Mouse (Mus musculus) intestine, embryonic 16.5 days (tissue): ENCODE data around the gene Primpol. TPM values are rescaled to one million over a fixed set of nuclear protein-coding genes. Genes with fewer than 3 reads are reported as not detected.
A peak's percentile ranks its signal among the peaks of the same experiment; 100 is the strongest.

ENCODE experiments used
- ATAC-seq: fragments of 200-750 bp; cut with Nextera tagmentation; 2 replicates; pipeline ENCODE4 v1.8.0; 2017; ENCODE audit warnings: moderate TSS enrichment, moderate library complexity
- H3K27ac ChIP-seq: fragments of 300-500 bp; sonication (generic); 2 replicates; pipeline ENCODE4 v1.5.1; 2014; ENCODE audit warnings: mild to moderate bottlenecking, low read length
- H3K27me3 ChIP-seq: fragments of 300-500 bp; sonication (generic); replicated peaks from 2 replicates; pipeline ENCODE4 v1.6.1; 2014; ENCODE audit warnings: low read length, control low read depth, mixed read lengths; ENCODE audit not compliant: control insufficient read depth, insufficient read depth
- H3K36me3 ChIP-seq: fragments of 300-500 bp; sonication (generic); 2 replicates; pipeline ENCODE4 v1.6.1; 2014; ENCODE audit warnings: low read length, control low read depth; ENCODE audit not compliant: control insufficient read depth, insufficient read depth
- H3K4me1 ChIP-seq: fragments of 300-500 bp; sonication (generic); 2 replicates; pipeline ENCODE4 v1.6.1; 2014; ENCODE audit warnings: low read length, control low read depth, mixed read lengths; ENCODE audit not compliant: control insufficient read depth, insufficient read depth
- H3K4me2 ChIP-seq: fragments of 300-500 bp; sonication (generic); 2 replicates; pipeline ENCODE4 v1.6.1; 2014; ENCODE audit warnings: low read depth, low read length, control low read depth
- H3K4me3 ChIP-seq: fragments of 300-500 bp; sonication (generic); 2 replicates; pipeline ENCODE4 v1.5.1; 2014; ENCODE audit warnings: mild to moderate bottlenecking, low read length
- H3K9ac ChIP-seq: fragments of 300-500 bp; sonication (generic); 2 replicates; pipeline ENCODE4 v1.6.1; 2014; ENCODE audit warnings: low read depth, low read length
- H3K9me3 ChIP-seq: fragments of 300-500 bp; sonication (generic); 2 replicates; pipeline ENCODE4 v1.6.1; 2016; ENCODE audit warnings: low read length, control low read depth; ENCODE audit not compliant: control insufficient read depth
- WGBS: fragments of 180-500 bp; shearing (Covaris S2); extraction: QIAGEN DNeasy Blood & Tissue Kit; methylation state at CpG from one replicate; pipeline ENCODE4 v1.1.7; 2014; 5-methylcytosine and 5-hydroxymethylcytosine counted together
- polyA plus RNA-seq: library from polyadenylated mRNA; unstranded; fragments of >200 nt; fragmentation: Nextera tagmentation; extraction: Ambion mirVana; gene quantifications from 2 replicates; pipeline ENCODE4 v1.2.1, GENCODE M21; 2015

Primpol gene
- 12.8 and 15.2 TPM in 2 replicates for polyA plus RNA-seq

DNA sequence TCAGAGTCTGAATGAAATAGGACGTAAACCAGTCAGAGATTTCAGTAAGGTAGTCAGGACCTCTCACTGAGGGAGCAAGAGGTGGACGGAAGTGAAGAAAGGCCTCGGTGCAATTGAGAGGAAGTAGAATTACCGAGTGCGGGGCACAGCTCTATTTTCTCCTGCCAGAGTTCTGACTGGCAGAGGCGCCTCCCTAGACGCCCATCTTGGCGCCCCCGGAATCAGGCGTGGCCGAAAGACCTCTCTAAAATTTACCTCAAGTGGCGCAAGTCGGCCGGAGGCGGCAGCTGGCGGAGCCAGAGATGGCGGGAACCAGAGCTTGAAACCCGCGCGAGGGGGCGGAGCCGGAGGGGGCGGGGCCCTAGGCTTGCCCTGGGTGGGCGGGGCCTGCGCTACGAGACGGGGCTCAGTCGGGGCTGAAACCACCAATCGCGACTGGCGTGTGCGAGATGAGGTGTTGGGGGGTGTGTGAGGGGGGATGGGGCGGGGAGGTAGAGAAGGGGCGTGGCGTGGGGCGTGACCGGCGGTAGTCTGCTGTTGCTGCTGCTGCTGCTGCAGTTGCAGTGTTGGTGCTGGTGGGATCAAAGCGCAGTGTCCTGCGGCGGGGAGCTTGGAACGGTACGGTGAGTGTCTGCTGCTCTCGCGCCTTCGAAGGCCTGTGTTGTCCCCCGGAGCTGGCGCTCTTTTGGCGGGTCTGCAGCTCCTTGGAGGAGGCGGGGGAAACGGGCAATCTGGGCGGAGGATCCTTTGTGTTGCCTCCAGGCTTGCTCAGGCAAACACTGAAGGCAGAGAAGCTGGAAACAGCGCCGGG, at the start of gene Primpol, which contains the start of gene Casp3:
TSS of gene Primpol (minus strand) at position 334 of the 811 bp plus-strand sequence.
TSS of gene Casp3 (plus strand) at position 413 of the 811 bp plus-strand sequence.
- Histone ChIP-seq H3K36me3 (no peaks in the 10 kb centered on the region), H3K27ac (peak within 1 kb of the TSS; percentile 90), H3K27me3 (no peaks in the 10 kb centered on the region), H3K9me3 (no peaks in the 10 kb centered on the region), H3K4me3 (peak within 1 kb of the TSS; percentile 87), H3K4me1 (peaks cover 10% of the 10 kb centered on the region; the same call in 1 of the 2 replicates), H3K9ac (peak within 1 kb of the TSS; percentile 85), H3K4me2 (peak within 1 kb of the TSS; percentile 95)
- peak; percentile 97 for ATAC-seq
- WGBS: under 1% methylated on average over 54 of the region's 54 CpGs

DNA sequence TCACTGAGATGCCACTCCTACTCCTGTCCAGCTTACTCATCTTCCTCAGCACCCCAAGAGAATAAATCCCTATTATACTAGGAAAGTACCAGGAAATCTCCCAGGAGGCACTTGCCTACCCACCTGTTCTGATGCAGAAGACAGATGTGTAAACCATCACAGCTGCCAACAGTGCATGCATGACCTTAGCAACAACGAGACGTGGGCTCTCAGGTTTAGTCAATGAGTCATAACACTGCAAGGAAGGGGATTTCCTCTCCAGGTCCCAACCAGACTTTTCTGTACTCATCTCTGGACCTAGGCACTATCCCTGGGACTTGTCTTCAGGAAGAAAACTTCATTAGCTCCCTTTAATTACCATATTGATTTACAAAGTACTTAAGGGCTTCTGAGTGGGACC, 38.9 kb upstream of the Primpol start:
- Histone ChIP-seq H3K4me1 (no peaks in the 10 kb centered on the region), H3K9me3 (no peaks in the 10 kb centered on the region), H3K36me3 (no peaks in the 10 kb centered on the region), H3K4me3 (no peak overlapping the region), H3K27me3 (no peaks in the 10 kb centered on the region), H3K9ac (no peak overlapping the region), H3K27ac (no peak overlapping the region), H3K4me2 (no peak overlapping the region)
- WGBS: 65% methylated on average over 2 of the region's 2 CpGs
- ATAC-seq: no peak

DNA sequence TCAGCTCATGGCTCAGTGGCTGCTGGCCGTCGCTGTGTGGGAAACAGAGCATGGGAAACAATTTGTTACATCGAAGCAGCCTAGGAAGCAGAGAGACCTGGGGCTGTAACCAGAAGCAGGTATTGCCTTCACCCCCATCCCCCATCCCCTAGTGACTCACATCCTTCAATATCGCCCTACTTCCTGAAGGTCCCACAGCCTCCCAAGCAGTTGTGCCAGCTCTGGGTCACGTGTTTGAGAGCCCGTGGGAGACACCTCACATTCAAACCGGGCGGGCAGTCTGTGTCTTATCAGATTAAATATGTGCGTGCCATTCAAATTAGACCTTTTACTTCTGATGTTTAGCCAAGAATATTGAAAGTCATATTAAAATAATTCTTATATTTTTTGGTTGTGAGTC, 34.9 kb upstream of the Primpol start:
- H3K27me3 ChIP-seq: no peaks in the 10 kb centered on the region
- 72% methylated on average over 9 of the region's 9 CpGs for WGBS
- no peak overlapping the region for H3K4me3 ChIP-seq
- no peaks in the 10 kb centered on the region for H3K4me1 ChIP-seq
- no peak overlapping the region for H3K9ac ChIP-seq
- H3K4me2 ChIP-seq: no peak overlapping the region
- no peak overlapping the region for H3K27ac ChIP-seq
- H3K9me3 ChIP-seq: no peaks in the 10 kb centered on the region
- no peak for ATAC-seq
- H3K36me3 ChIP-seq: no peaks in the 10 kb centered on the region

DNA sequence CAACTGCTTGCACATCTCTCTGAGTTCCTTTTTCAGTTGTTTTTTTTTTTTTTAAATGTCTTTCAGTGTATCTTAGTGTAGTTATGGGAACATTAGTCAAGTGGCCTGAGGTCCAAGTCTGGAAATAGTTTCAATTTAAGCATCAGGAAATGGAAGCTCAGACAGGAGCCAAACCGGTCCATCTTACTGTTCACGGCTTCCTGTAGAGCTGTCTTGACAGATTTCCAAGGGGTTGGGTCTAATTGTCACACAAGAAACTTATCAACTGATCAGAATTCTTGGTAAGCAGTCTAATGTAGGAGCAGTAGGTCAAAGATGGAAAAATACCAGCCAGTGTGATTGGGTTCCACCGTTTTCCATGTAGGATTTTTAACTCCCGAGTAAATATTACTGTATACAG, 31.4 kb upstream of the Primpol start:
- H3K4me1 ChIP-seq: no peaks in the 10 kb centered on the region
- H3K27me3 ChIP-seq: no peaks in the 10 kb centered on the region
- no peak overlapping the region for H3K4me2 ChIP-seq
- H3K9me3 ChIP-seq: no peaks in the 10 kb centered on the region
- no peaks in the 10 kb centered on the region for H3K36me3 ChIP-seq
- ATAC-seq: no peak
- WGBS: 80% methylated on average over 4 of the region's 4 CpGs
- H3K9ac ChIP-seq: no peak overlapping the region
- no peak overlapping the region for H3K4me3 ChIP-seq
- H3K27ac ChIP-seq: no peak overlapping the region

DNA sequence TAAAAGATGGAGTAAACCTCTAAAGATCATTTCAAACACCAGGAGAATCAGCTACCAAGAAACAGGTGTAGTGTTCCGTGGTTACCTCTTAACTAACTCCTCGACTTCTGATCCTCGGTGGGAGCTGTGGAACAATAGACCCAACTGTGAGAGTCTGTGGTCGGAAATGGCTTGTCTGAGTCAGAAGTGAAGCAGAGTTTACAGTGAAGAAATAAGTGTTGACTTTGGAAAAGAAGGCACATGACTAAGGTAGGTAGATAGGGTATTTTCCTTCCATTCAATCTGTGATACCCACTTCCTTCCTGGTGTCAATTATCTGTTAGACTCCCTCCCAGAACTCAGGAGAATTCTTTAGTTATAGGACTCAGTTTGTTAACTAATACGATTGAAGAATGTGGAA, 24.3 kb upstream of the Primpol start:
- Histone ChIP-seq H3K4me2 (no peak overlapping the region), H3K4me1 (peaks cover 4% of the 10 kb centered on the region), H3K27me3 (no peaks in the 10 kb centered on the region), H3K9ac (no peak overlapping the region), H3K36me3 (peaks cover 5% of the 10 kb centered on the region), H3K27ac (no peak overlapping the region), H3K4me3 (no peak overlapping the region), H3K9me3 (no peaks in the 10 kb centered on the region)
- ATAC-seq: no peak
- WGBS: 81% methylated on average over 5 of the region's 5 CpGs

DNA sequence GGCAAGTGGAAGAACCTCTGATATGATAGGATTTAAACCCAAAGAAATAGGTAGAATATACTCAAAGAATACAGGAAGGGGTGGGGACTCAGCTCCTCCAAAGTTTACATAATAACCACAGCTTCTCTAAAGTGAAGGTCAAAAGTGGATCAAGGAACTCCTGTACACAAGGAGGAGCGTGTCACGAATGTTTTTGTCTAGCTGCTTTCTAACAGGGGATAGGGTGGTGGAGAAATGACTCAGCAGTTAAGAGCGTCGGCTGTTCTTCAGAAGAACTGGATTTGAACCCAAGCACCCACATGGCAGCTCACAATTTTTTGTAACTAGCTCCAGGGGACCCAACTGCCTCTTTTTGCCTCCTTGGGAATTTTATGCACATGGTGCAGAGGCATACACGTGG, 22.8 kb upstream of the Primpol start:
- H3K9ac ChIP-seq: no peak overlapping the region
- H3K4me3 ChIP-seq: no peak overlapping the region
- H3K27me3 ChIP-seq: no peaks in the 10 kb centered on the region
- no peaks in the 10 kb centered on the region for H3K9me3 ChIP-seq
- no peak overlapping the region for H3K27ac ChIP-seq
- H3K4me1 ChIP-seq: peaks cover 4% of the 10 kb centered on the region
- no peak for ATAC-seq
- WGBS: 73% methylated on average over 5 of the region's 5 CpGs
- H3K4me2 ChIP-seq: no peak overlapping the region
- peaks cover 17% of the 10 kb centered on the region for H3K36me3 ChIP-seq

DNA sequence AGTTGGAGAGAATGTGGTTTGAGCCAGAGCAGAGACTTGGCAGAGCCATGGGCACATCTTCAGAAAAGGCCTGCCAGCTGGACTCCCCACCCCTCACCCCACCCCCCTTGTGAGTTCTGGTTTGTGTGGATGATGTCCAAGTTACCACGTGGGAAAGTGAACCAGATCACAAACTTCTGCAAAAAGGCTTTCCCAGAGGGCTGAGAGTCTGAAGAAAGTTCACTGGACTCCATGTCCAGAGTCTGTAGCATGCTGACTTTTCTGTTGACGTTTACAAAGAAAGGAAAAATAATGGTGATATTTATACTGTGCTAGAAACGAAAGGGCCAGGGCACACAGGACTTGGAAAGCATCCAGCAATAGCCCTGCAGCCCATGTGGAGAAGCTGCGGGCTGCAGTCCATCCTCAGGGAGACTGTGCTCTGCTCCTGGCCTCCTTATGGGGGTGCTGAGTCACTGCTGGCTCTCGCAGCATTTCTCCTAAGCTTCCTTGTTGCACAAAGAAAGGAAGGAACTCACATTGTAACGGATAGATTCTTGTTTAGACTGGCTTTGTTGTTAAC, 22.1 kb upstream of the Primpol start:
- WGBS: 39% methylated on average over 6 of the region's 6 CpGs
- no peak overlapping the region for H3K4me3 ChIP-seq
- peaks cover 4% of the 10 kb centered on the region for H3K4me1 ChIP-seq
- H3K36me3 ChIP-seq: peaks cover 17% of the 10 kb centered on the region
- peak; percentile 85 for ATAC-seq
- H3K9ac ChIP-seq: no peak overlapping the region
- H3K4me2 ChIP-seq: no peak overlapping the region
- peak overlapping the region; percentile 28; the same call in 1 of the 2 replicates for H3K27ac ChIP-seq
- H3K9me3 ChIP-seq: no peaks in the 10 kb centered on the region
- H3K27me3 ChIP-seq: no peaks in the 10 kb centered on the region

DNA sequence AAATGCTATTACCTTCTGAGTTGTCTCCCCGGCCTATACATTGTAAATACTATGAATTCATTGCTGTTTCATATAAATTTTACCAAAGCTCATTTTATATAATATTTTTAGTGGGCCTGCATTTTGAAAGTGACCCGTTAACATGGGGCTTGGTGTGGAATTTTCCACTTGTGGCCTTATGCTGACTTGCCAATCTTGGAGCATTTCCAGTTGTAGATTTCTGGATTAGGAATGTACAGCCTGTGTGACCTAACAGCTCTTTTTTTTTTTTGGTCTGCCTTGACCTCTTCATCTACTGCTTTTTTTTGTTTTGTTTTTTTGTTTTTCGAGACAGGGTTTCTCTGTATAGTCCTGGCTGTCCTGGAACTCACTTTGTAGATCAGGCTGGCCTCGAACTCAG, 13.9 kb upstream of the Primpol start:
- Histone ChIP-seq H3K9ac (no peak overlapping the region), H3K4me1 (no peaks in the 10 kb centered on the region), H3K4me2 (no peak overlapping the region), H3K36me3 (peaks cover 9% of the 10 kb centered on the region; the same call in 1 of the 2 replicates), H3K27me3 (no peaks in the 10 kb centered on the region), H3K9me3 (no peaks in the 10 kb centered on the region), H3K4me3 (no peak overlapping the region), H3K27ac (no peak overlapping the region)
- ATAC-seq: no peak
- WGBS: 92% methylated on average over 4 of the region's 4 CpGs

DNA sequence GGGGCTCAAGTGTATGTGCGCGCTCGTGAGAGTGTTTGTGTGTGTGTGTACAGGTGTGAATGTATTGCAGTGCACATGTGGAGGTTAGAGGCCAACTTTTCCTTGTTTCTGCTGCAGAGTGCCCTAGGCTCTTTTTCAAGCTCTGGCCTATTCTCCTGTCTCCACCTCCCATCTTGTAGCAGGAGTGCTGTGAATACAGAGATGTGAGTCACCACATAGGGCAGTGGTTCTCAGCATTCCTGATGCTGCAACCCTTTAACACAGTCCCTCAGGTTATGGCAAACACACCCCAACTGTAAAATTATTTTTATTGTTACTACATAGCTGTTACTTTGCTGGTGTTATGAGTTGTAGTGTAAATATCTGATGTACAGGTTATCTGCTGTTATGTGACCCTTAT, 13.4 kb upstream of the Primpol start:
- Histone ChIP-seq H3K36me3 (peaks cover 6% of the 10 kb centered on the region; the same call in 1 of the 2 replicates), H3K4me2 (no peak overlapping the region), H3K4me1 (no peaks in the 10 kb centered on the region), H3K27me3 (no peaks in the 10 kb centered on the region), H3K9ac (no peak overlapping the region), H3K27ac (no peak overlapping the region), H3K9me3 (no peaks in the 10 kb centered on the region), H3K4me3 (no peak overlapping the region)
- WGBS: 89% methylated on average over 3 of the region's 3 CpGs
- ATAC-seq: no peak
